Mouse (Mus musculus) limb, embryonic 10.5 days (tissue): ENCODE measurements around the gene Yju2. TPM values are rescaled to one million over a fixed set of nuclear protein-coding genes. Genes with fewer than 3 reads are reported as not detected.

Experiments
- DNase-seq: peaks from one replicate; pipeline ENCODE4 v3.0.0-alpha.2; 2017; ENCODE audit warnings: low spot score
- H3K27ac ChIP-seq: fragments of 300-500 bp; sonication (generic); 2 replicates; pipeline ENCODE4 v1.5.1; 2016; ENCODE audit warnings: mild to moderate bottlenecking
- H3K27me3 ChIP-seq: fragments of 300-500 bp; sonication (generic); 2 replicates; pipeline ENCODE4 v1.6.1; 2016; ENCODE audit warnings: low read depth, mild to moderate bottlenecking; ENCODE audit not compliant: poor library complexity, severe bottlenecking
- H3K36me3 ChIP-seq: fragments of 300-500 bp; sonication (generic); 2 replicates; pipeline ENCODE4 v1.6.1; 2016; ENCODE audit warnings: mild to moderate bottlenecking, moderate library complexity
- H3K4me1 ChIP-seq: fragments of 300-500 bp; sonication (generic); 2 replicates; pipeline ENCODE4 v1.6.1; 2016
- H3K4me3 ChIP-seq: fragments of 300-500 bp; sonication (generic); 2 replicates; pipeline ENCODE4 v1.5.1; 2016; ENCODE audit warnings: mild to moderate bottlenecking, moderate library complexity
- H3K9me3 ChIP-seq: fragments of 300-500 bp; sonication (generic); replicated peaks from 2 replicates; pipeline ENCODE4 v1.6.1; 2016; ENCODE audit warnings: mild to moderate bottlenecking
- WGBS: fragments of 180-500 bp; shearing (Covaris S2); methylation state at CpG from one replicate; pipeline ENCODE4 v1.1.7; 2016; 5-methylcytosine and 5-hydroxymethylcytosine counted together
- polyA plus RNA-seq: library from polyadenylated mRNA; unstranded; fragments of >200 nt; fragmentation: Nextera tagmentation; extraction: Ambion mirVana; gene quantifications from 2 replicates; pipeline ENCODE4 v1.2.1, GENCODE M21; 2016

Gene Yju2
- polyA plus RNA-seq, 1 experiment from 2014 or later = 27.7 TPM

DNA sequence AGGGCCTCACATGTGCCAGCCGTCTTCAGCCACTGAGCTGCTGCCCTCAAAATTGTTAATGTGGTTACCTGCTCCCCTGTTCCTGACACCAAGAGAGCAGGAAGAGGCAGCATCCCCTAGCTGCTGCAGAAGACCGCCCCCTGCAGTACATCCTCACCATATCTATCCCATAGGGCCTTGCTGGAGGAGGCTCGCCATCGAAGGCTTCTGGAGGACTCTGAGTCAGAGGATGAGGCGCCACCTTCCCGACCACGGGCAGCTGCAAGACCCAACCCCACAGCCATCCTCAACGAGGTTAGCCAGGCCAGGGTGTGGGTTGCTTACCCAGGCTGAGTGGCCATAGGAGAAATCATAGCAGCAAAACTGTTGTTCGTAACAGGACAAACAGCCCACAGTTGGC, 6.1 kb downstream of the Yju2 start:
- H3K36me3 ChIP-seq = peaks cover 80% of the 10 kb centered on the region
- WGBS = 81% methylated on average over 9 of the region's 9 CpGs
- no peak for DNase-seq

DNA sequence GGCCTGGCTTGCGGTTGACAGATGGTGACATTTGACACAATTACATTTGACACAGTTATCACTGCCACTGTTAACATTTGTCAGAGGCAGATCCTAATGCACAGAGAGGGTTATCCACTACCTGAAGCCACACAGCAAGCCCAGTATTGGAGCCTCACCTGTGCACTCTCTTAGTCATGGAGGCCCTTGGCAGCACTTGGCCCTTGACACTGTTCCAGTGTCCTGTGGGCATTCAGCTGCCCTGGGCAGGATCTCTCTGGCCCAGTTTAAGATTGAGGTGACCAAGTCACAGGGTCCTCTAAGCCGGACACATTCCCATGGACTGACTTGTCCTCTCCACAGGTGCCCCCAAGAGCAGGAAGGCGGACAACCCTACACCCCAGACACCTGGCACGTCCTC, 8.3 kb downstream of the Yju2 start:
- DNase-seq = no peak
- Histone ChIP-seq H3K27me3 (peaks cover 23% of the 10 kb centered on the region), H3K36me3 (peaks cover 63% of the 10 kb centered on the region), H3K4me1 (peaks cover 28% of the 10 kb centered on the region), H3K27ac (no peak overlapping the region), H3K4me3 (no peak overlapping the region), H3K9me3 (no peaks in the 10 kb centered on the region)
- WGBS = 95% methylated on average over 4 of the region's 4 CpGs

More for the DNA sequence above, 6.1 kb downstream of the Yju2 start:
- Histone ChIP-seq H3K4me3 (no peak overlapping the region), H3K4me1 (peaks cover 13% of the 10 kb centered on the region), H3K27ac (no peak overlapping the region), H3K9me3 (no peaks in the 10 kb centered on the region), H3K27me3 (0 out of 2 replicates have a peak, but pooled peaks cover 12% of the 10 kb centered on the region)

- no peak for DNase-seq
- Histone ChIP-seq H3K36me3 (peaks cover 63% of the 10 kb centered on the region), H3K4me3 (no peak overlapping the region), H3K27ac (no peak overlapping the region), H3K9me3 (no peaks in the 10 kb centered on the region), H3K27me3 (peaks cover 31% of the 10 kb centered on the region), H3K4me1 (peaks cover 28% of the 10 kb centered on the region)
- 69% methylated on average over 7 of the region's 7 CpGs for WGBS
Observed at GRCm38 (mm10) chr17:55968210-55968609, 9.3 kb downstream of the Yju2 start.

DNA sequence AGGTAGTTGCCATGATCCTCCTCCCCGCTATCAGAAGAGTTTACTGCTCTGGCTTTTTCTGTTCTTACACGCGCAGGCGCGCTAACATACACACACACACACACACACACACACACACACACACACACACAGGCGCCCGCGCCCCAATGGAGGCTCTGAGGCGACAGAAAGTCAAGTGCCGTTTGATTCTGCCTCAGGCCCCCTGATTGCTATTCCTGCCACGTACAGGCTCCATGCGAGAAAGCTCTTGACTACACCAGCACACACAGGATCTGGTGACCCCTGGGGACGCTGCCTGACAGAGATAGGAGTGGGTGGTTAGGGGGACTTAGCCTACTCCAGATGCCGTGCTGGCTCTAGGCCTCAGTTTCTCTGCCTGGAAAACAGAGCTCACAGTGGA, 10.7 kb downstream of the Yju2 start:
- 61% methylated on average over 14 of the region's 14 CpGs for WGBS
- peaks cover 31% of the 10 kb centered on the region for H3K27me3 ChIP-seq
- peak overlapping the region; percentile 90 for H3K27ac ChIP-seq
- peaks cover 28% of the 10 kb centered on the region for H3K4me1 ChIP-seq
- H3K4me3 ChIP-seq = peak overlapping the region; percentile 63; the same call in 1 of the 2 replicates
- DNase-seq = no peak
- H3K36me3 ChIP-seq = peaks cover 61% of the 10 kb centered on the region
- H3K9me3 ChIP-seq = no peaks in the 10 kb centered on the region

GRCm38 (mm10) chr17:55969966-55970891, 11.3 kb downstream of the Yju2 start, which contains the start of gene Shd:
Gene Shd (plus strand): TSS chr17:55970467.
- DNase-seq = peak; percentile 84
- Histone ChIP-seq H3K4me1 (peaks cover 28% of the 10 kb centered on the region), H3K9me3 (no peaks in the 10 kb centered on the region), H3K36me3 (peaks cover 57% of the 10 kb centered on the region), H3K27ac (peak within 1 kb of the TSS; percentile 90), H3K27me3 (peaks cover 31% of the 10 kb centered on the region), H3K4me3 (peak within 1 kb of the TSS; percentile 63)
- WGBS = 8% methylated on average over 55 of the region's 55 CpGs

GRCm38 (mm10) chr17:55971453-55971852, 12.6 kb downstream of the Yju2 start:
- Histone ChIP-seq H3K9me3 (no peaks in the 10 kb centered on the region), H3K4me1 (peaks cover 31% of the 10 kb centered on the region), H3K36me3 (peaks cover 46% of the 10 kb centered on the region), H3K4me3 (peak overlapping the region; percentile 63), H3K27me3 (peaks cover 31% of the 10 kb centered on the region), H3K27ac (peak overlapping the region; percentile 90; the same call in 1 of the 2 replicates)
- WGBS = 27% methylated on average over 22 of the region's 22 CpGs
- no peak for DNase-seq

DNA sequence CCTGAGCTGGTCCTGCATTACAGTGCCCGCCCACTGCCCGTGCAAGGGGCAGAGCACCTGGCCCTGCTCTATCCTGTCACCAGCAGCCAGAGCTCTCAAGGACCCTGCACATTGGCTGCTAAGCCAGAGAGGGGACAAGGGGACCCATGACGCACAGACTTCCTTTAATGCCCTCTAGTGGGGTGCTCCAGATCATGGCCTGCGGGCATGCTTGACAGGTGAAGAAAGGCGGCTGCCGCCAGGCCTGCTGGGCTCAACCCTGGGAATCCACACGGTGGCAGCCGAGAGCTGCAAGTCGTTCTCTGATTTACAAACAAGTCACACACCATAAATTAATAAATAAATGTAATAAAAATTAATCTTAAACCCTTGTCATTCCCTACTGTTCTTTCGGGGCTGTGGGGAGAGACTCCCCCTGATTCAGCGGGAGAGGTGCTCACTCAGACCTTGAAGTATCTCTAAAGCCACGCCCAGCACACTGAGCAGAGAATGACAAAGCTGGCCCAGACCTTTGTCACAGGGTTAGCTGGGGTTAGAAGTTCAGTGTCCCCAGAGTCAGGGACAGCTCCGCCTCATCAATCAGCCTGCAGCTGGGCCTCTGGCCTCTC, 17.5 kb downstream of the Yju2 start:
- Histone ChIP-seq H3K4me1 (peaks cover 12% of the 10 kb centered on the region), H3K27me3 (peaks cover 13% of the 10 kb centered on the region), H3K9me3 (no peaks in the 10 kb centered on the region), H3K27ac (no peak overlapping the region), H3K4me3 (no peak overlapping the region), H3K36me3 (peaks cover 22% of the 10 kb centered on the region)
- WGBS = 16% methylated on average over 13 of the region's 13 CpGs
- peak; percentile 85 for DNase-seq

DNA sequence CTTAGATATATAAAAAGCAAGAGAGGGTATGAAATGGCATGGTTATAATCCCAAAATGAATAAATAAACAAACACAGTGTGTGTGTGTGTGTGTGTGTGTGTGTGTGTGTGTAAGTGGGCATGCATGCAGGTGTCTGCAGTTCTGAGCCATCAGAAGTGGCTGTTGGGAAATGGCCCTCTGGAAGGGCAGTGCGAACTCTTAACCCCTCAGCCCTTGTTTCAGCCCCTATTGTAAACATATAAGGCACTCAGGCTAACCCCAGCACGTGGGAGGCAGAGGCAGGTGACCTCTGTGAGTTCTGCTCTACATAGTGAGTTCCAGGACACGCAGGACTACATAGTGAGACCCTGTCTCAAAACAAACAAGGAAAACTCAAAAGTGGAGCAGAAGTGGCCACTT, 18.4 kb downstream of the Yju2 start:
- peaks cover 9% of the 10 kb centered on the region for H3K4me1 ChIP-seq
- peaks cover 7% of the 10 kb centered on the region; the same call in 1 of the 2 replicates for H3K27me3 ChIP-seq
- no peak for DNase-seq
- peaks cover 22% of the 10 kb centered on the region for H3K36me3 ChIP-seq
- H3K9me3 ChIP-seq = no peaks in the 10 kb centered on the region
- no peak overlapping the region for H3K27ac ChIP-seq
- WGBS = 45% methylated on average over 3 of the region's 3 CpGs
- no peak overlapping the region for H3K4me3 ChIP-seq

DNA sequence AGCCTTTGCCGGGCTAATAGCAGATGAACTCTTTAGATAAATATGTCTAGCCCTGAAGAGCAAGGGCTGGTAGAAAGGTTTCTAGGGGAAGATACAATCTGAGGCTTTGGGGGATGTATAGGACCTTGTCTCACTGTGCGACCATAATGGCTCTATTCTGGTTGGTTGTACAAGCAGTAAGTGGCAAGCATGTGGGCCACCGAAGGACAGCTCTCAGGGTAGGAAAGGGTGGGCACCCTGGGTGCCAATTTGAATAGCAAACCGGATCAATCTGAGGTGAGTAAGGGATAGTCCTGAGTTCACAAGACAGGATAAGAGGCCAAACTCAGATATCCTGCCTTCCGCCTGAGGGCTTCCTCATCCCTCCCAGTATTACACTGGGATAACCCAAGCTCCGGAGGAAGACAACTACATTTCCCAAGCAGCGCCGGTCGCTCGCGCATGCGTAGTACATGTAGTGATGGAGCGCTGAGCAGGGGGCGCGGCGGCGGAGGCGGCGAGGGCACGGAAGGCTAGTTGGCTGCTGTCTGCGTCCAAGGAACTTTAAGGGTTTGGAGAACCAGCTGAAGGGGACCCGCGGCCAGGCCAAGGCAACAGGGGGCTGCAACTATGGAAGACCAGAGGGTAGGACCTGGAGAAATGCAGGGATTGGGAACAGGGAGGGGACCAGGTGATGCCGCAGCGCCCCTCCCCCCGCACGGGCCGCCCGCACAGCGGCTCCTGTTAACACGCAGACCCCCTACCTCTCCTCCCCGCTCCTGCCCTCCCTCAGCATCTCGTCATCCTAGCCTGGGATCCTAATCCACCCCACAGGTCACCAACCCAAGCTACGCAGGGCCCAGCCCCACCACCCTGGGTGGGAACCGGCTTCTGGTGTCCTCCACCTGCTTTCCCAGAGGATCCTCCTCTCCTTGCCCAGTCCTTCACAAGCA, 27.4 kb downstream of the Yju2 start, which contains the start of gene Fsd1:
Gene Fsd1, plus strand, starts transcription at position 480 of the 932 bp plus-strand sequence.
- peak; percentile 85 for DNase-seq
- H3K27ac ChIP-seq = peak within 1 kb of the TSS; percentile 79
- WGBS = 11% methylated on average over 35 of the region's 35 CpGs
- peak within 1 kb of the TSS; percentile 75 for H3K4me3 ChIP-seq
- H3K4me1 ChIP-seq = peaks cover 12% of the 10 kb centered on the region
- H3K27me3 ChIP-seq = 0 out of 2 replicates have a peak, but pooled peaks cover 2% of the 10 kb centered on the region
- H3K36me3 ChIP-seq = 0 out of 2 replicates have a peak, but pooled peaks cover 4% of the 10 kb centered on the region
- no peaks in the 10 kb centered on the region for H3K9me3 ChIP-seq

GRCm38 (mm10) chr17:55990278-55990898, 31.5 kb downstream of the Yju2 start:
- Histone ChIP-seq H3K9me3 (no peaks in the 10 kb centered on the region), H3K36me3 (peaks cover 20% of the 10 kb centered on the region), H3K27ac (no peak overlapping the region), H3K4me1 (peaks cover 12% of the 10 kb centered on the region), H3K27me3 (0 out of 2 replicates have a peak, but pooled peaks cover 2% of the 10 kb centered on the region), H3K4me3 (no peak overlapping the region)
- whole genome bisulfite sequencing = 79% methylated on average over 8 of the region's 8 CpGs
- DNase-seq = no peak

GRCm38 (mm10) chr17:55996007-55996406, 37.1 kb downstream of the Yju2 start:
- no peak overlapping the region for H3K27ac ChIP-seq
- H3K36me3 ChIP-seq = peaks cover 33% of the 10 kb centered on the region
- WGBS = 92% methylated on average over 15 of the region's 15 CpGs

More at GRCm38 (mm10) chr17:55996007-55996406, 37.1 kb downstream of the Yju2 start:
- DNase-seq = no peak
- Histone ChIP-seq H3K4me3 (no peak overlapping the region), H3K4me1 (peaks cover 11% of the 10 kb centered on the region), H3K9me3 (no peaks in the 10 kb centered on the region), H3K27me3 (peaks cover 22% of the 10 kb centered on the region)
